Mouse (Mus musculus) heart, adult 2 months (tissue): ENCODE results near the gene Aktip. TPM values are rescaled to one million over a fixed set of nuclear protein-coding genes. Genes with fewer than 3 reads are reported as not detected.

Source experiments
- DNase-seq, 2 experiments: peaks; one replicate each; pipeline ENCODE4 v3.0.0; 2021
- H3K27ac ChIP-seq: fragments of 200-600 bp; 2 replicates; pipeline ENCODE4 v1.8.1; 2022
- H3K27me3 ChIP-seq: fragments of 200-500 bp; 2 replicates; pipeline ENCODE4 v1.6.1; 2012; ENCODE audit warnings: mild to moderate bottlenecking, low read length, inconsistent platforms, mixed read lengths; ENCODE audit not compliant: control insufficient read depth, insufficient read depth
- H3K36me3 ChIP-seq: fragments of 200-500 bp; 2 replicates; pipeline ENCODE4 v1.6.1; 2012; ENCODE audit warnings: low read length, inconsistent platforms; ENCODE audit not compliant: control insufficient read depth, insufficient read depth
- H3K4me1 ChIP-seq: fragments of 200-500 bp; 2 replicates; pipeline ENCODE4 v1.6.1; 2011; ENCODE audit warnings: low read length; ENCODE audit not compliant: control insufficient read depth, insufficient read depth
- H3K4me3 ChIP-seq: fragments of 200-600 bp; 2 replicates; pipeline ENCODE4 v1.8.1; 2022
- H3K79me2 ChIP-seq: fragments of 200-500 bp; replicated peaks from 2 replicates; pipeline ENCODE4 v1.6.1; 2012; ENCODE audit warnings: mild to moderate bottlenecking, inconsistent platforms, low read length, moderate library complexity, mixed read lengths; ENCODE audit not compliant: control insufficient read depth, insufficient read depth
- H3K9ac ChIP-seq: fragments of 200-500 bp; 2 replicates; pipeline ENCODE4 v1.6.1; 2012; ENCODE audit warnings: low read depth, mild to moderate bottlenecking, control low read depth, inconsistent platforms, low read length, mixed read lengths
- CTCF ChIP-seq: fragments of 200-600 bp; IDR thresholded peaks from 2 replicates; pipeline ENCODE4 v1.8.1; 2022; ENCODE audit warnings: antibody characterized with exemption, mild to moderate bottlenecking, moderate library complexity
- EP300 ChIP-seq: fragments of 200-500 bp; IDR thresholded peaks from 2 replicates; pipeline ENCODE4 v1.6.1; 2011; ENCODE audit warnings: low read depth, low read length, control low read depth; ENCODE audit not compliant: insufficient read depth
- POLR2A ChIP-seq: fragments of 200-500 bp; IDR thresholded peaks from 2 replicates; pipeline ENCODE4 v1.6.1; 2011; ENCODE audit warnings: mild to moderate bottlenecking, low read depth, low read length, control low read depth; ENCODE audit not compliant: insufficient read depth
- WGBS: fragments of 180-500 bp; shearing (Covaris S2); methylation state at CpG from one replicate; pipeline ENCODE4 v1.1.7; 2018; 5-methylcytosine and 5-hydroxymethylcytosine counted together
- intact Hi-C: fragments of 180-260 bp; cut with DNase I; formaldehyde crosslinking; loops from one replicate; pipeline ENCODE4 v1.15.1; 2025
- polyA plus RNA-seq: library from polyadenylated mRNA; depleted of rRNA; stranded (reverse); fragments of >200 nt; gene quantifications from 2 replicates; pipeline ENCODE4 v1.2.3, GENCODE M21; 2012; rRNA removed
- total RNA-seq, 2 experiments: library from RNA; stranded (reverse); gene quantifications; 2 replicates each; pipeline ENCODE4 v1.2.3; 2021

The Aktip gene
- total and polyA plus RNA-seq, 3 experiments: 39.9 to 63.1 (median 59.7) TPM

DNA sequence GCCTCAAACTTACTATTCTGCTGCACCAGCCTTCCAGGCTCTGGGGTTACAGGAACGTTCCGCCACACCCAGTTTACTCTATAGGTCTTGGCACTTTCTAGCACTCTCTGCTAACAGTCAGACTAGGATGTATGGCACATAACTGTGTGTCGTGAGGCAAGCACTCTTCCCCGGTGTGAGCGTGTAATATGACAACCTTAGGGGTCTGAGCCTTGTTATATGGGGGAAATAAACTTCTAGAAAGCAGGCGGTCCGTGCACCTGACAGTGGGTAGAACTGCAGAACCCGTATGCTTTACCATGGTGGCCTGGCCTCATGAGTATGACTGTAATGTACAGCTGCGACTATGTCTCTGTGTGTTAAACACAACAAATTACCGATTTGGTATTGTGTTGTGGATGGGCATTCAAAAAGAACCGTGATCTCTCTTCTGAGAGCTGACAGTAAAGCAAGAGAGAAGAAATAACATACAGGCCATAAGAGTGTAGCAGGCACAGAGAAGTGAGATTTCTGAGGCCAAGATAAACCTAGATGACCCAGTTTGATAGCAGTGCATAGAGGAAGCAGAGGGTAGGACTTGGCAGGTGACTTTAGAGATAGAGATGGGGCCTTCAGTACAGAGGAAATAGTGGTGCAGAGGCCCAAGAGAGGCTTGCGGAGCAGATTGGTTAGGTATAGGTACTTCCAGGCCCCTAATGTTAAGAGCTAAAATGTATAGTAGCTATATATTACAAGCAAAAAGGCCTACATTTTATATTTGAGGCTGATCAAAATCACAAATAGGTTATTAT, 122.5 kb downstream of the Aktip start:
- TF ChIP-seq CTCF (no peak), EP300 (no peak), POLR2A (no peak)
- H3K27ac ChIP-seq: no peak overlapping the region
- 88% methylated on average over 12 of the region's 12 CpGs for WGBS
- H3K4me3 ChIP-seq: no peak overlapping the region
- H3K27me3 ChIP-seq: no peaks in the 10 kb centered on the region
- H3K36me3 ChIP-seq: peaks cover 3% of the 10 kb centered on the region; the same call in 1 of the 2 replicates
- H3K4me1 ChIP-seq: peaks cover 3% of the 10 kb centered on the region
- intact Hi-C loops: no loop called here
- H3K79me2 ChIP-seq: 0 out of 2 replicates have a peak, but pooled peaks cover 2% of the 10 kb centered on the region
- no peak overlapping the region for H3K9ac ChIP-seq
- no peak for DNase-seq

DNA sequence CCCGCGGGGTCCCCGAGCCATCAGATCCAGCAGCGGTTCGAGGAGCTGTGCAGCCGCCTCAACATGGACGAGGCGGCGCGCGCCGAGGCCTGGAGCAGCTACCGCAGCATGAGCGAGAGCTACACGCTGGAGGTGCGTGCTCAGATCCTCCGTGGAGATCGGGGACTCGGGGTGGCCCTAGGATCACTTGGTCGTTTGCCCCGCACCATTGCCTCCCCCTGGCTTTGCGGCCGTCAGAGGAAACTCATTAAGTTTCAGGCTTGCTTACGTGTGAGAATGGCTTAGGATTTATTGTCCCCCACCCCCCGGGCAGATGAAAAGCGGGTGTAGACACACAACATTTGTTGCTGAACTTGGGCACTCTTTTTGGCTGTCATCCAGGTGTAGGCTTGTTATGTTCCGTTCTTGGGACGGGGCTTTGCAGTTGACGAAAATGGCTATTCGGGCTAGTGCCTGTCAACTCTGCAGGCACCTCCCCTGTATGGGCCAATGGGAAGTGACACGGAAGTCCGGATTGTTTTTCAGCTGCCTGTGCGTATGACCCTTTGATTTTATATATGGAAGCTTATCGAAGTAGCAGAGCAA, 129.4 kb downstream of the Aktip start:
- Histone ChIP-seq H3K4me1 (peaks cover 2% of the 10 kb centered on the region; the same call in 1 of the 2 replicates), H3K4me3 (peak overlapping the region; percentile 85), H3K36me3 (no peaks in the 10 kb centered on the region), H3K9ac (peak overlapping the region; percentile 93), H3K79me2 (peaks cover 5% of the 10 kb centered on the region), H3K27ac (peak overlapping the region; percentile 87), H3K27me3 (no peaks in the 10 kb centered on the region)
- intact Hi-C loops: loop anchor here (1.0 to 5.0 kb wide), 2 partner anchors 64 to 242 kb away; partner anchors contain the start of genes Fto and Rpgrip1l
- WGBS: under 1% methylated on average over 34 of the region's 34 CpGs
- peak; percentile 81 to 89 for DNase-seq
- TF ChIP-seq CTCF (no peak), POLR2A (peak; percentile 79), EP300 (peak; percentile 57)

DNA sequence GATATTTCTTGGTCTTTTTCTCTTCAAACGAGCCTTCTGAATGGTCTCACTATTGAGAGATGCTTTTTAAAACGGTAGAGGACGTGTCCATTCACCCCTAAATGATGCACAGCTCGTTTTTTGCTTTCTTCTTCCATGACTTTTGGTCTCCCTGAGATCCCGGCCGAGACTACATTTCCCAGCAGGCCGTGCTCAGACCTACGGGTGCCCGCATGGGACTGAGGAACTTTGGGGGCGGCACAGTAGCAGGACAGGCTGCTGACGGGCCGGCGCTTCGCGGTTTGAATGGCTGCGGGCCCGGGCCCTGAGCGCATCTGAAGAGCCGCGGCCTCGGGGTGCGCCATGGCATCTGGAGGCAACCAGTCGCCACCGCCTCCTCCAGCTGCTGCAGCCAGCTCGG, 129.9 kb downstream of the Aktip start, which contains the start of gene Rbl2:
Gene Rbl2, plus strand, starts transcription at position 224 of the 400 bp plus-strand sequence.
- peak; percentile 96 to 99 for DNase-seq
- 0% methylated on average over 25 of the region's 25 CpGs for WGBS
- Histone ChIP-seq H3K4me1 (peaks cover 2% of the 10 kb centered on the region; the same call in 1 of the 2 replicates), H3K27ac (peak within 1 kb of the TSS; percentile 87), H3K27me3 (no peaks in the 10 kb centered on the region), H3K4me3 (peak within 1 kb of the TSS; percentile 85), H3K36me3 (no peaks in the 10 kb centered on the region), H3K9ac (peak within 1 kb of the TSS; percentile 93), H3K79me2 (peaks cover 5% of the 10 kb centered on the region)
- intact Hi-C loops: loop anchor here (1.0 to 5.0 kb wide), 2 partner anchors 64 to 242 kb away; partner anchors contain the start of genes Fto and Rpgrip1l
- TF ChIP-seq EP300 (0 out of 2 replicates have a peak, but pooled peaks have one; percentile 53), CTCF (no peak), POLR2A (0 out of 2 replicates have a peak, but pooled peaks have one; percentile 40)

DNA sequence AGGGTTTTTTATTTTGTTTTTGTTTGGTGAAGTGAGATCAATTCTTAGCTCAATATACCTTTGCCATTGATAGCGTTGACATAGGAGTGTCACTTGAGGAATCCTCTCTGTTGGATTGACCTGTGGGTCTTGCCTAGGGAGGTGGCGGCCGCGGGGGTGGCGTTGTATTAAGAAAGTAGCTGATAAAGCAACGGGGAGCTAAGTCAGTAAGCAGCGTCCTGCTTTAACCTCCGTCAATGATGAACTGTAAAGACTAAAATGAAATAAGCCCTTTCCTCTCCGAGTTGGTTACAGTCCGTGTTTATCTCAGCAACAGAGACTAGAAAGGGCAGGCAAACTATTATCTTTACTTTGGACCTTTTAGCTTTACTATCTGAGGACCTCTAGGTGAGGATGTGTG, 130.4 kb downstream of the Aktip start:
- peaks cover 5% of the 10 kb centered on the region for H3K79me2 ChIP-seq
- TF ChIP-seq EP300: no peak
- TF ChIP-seq POLR2A: no peak
- no peak for TF ChIP-seq CTCF
- H3K4me1 ChIP-seq: peaks cover 2% of the 10 kb centered on the region; the same call in 1 of the 2 replicates
- no peaks in the 10 kb centered on the region for H3K36me3 ChIP-seq
- peak overlapping the region; percentile 85 for H3K4me3 ChIP-seq
- H3K27ac ChIP-seq: peak overlapping the region; percentile 50
- peak overlapping the region; percentile 52; the same call in 1 of the 2 replicates for H3K9ac ChIP-seq
- intact Hi-C loops: no loop called here
- no peaks in the 10 kb centered on the region for H3K27me3 ChIP-seq
- no peak for DNase-seq
- 9% methylated on average over 10 of the region's 10 CpGs for WGBS

DNA sequence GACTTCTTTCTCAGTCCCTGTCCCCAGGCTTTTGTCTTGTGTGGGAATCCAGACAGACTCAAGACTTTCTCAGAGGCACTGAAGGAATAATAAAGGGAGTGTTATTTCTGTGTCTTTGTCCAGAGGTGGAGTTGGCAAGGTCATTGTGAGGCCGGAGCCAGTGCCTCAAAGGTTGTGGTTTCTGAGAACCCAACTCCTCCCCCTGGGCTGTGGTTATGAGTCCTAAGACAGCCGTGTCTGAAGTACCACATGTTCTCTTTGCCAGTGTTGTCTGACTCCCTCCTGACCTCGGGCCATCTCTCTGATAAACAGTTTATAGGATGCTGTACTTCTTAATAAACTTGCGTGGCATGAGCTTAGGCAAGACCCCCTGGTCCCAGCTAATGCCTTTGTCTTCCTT, 134.6 kb downstream of the Aktip start:
- 70% methylated on average over 4 of the region's 4 CpGs for WGBS
- no peak for TF ChIP-seq EP300
- no peak for TF ChIP-seq CTCF
- TF ChIP-seq POLR2A: no peak
- H3K36me3 ChIP-seq: no peaks in the 10 kb centered on the region
- H3K9ac ChIP-seq: no peak overlapping the region
- intact Hi-C loops: no loop called here
- H3K79me2 ChIP-seq: no peaks in the 10 kb centered on the region
- H3K27ac ChIP-seq: no peak overlapping the region
- DNase-seq: no peak
- H3K4me1 ChIP-seq: no peaks in the 10 kb centered on the region
- H3K27me3 ChIP-seq: no peaks in the 10 kb centered on the region
- no peak overlapping the region for H3K4me3 ChIP-seq

Other genes starting within 250 kb of the Aktip start
- gene Rbl2, start 129.9 kb downstream of the Aktip start, total RNA-seq: 10 to 100 TPM; 30.4 to 41.7 TPM
- gene Rbl2, start 129.9 kb downstream of the Aktip start, polyA plus RNA-seq: 25.8 and 33.2 TPM in 2 replicates
- gene Rpgrip1l, start 113.3 kb upstream of the Aktip start, total RNA-seq: 1 to 10 TPM; 3.2 to 3.6 TPM
- gene Rpgrip1l, start 113.3 kb upstream of the Aktip start, polyA plus RNA-seq: 0.88 and 1.4 TPM in 2 replicates
- gene Fto, start 113.5 kb upstream of the Aktip start, total RNA-seq: 10 to 100 TPM; 57.6 to 65.1 TPM
- gene Fto, start 113.5 kb upstream of the Aktip start, polyA plus RNA-seq: 41.3 and 53.3 TPM in 2 replicates